Mouse (Mus musculus): Measurements from ENCODE around the gene Selenof.

DNA sequence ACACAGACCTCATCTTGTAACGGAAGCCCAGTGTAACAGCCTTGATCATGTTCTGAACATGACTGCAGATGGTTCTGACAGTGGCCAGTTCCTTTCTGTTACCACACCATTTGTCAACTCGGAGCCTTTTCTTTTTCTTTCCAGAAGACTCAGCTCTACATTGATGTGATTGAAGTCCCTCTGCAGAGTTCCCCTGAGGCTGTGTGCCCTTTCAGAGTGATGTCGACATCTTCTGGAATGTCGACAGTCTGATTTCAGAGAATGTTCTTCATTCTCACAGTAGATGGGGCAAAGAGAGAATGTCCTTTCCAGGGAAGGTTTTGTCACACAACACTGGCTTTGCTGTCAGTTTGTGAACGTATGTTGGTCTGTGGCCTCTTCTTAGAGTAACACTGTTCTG lies 55.6 kb downstream of the Selenof start:
- TF ChIP-seq CTCF (IDR thresholded peaks at IDR 0.05; ENCODE audit: control insufficient read depth, insufficient read depth, insufficient replicate concordance, low read depth, low read length): no peak
- no peak for TF ChIP-seq POLR2A (IDR thresholded peaks at IDR 0.05; ENCODE audit: control insufficient read depth, low read depth, low read length)

Measured in testis, adult 2 months (tissue).